ENCODE assay signal across 8 mouse cellular contexts in genomic region chr13:103772917-103773316, GRCm38 (mm10). TPM values are rescaled to one million over a fixed set of nuclear protein-coding genes. Genes with fewer than 3 reads are reported as not detected.
A peak's percentile ranks its signal among the peaks of the same experiment; 100 is the strongest.
DNase-seq lines count a peak whose midpoint lies in the region; ATAC-seq lines count a peak whose summit lies in the region.

No protein-coding gene starts in this region.

- no peak for ATAC-seq in hindbrain, embryonic 16.5 days
- ATAC-seq in midbrain, embryonic 14.5 days (ENCODE audit: low FRiP score, low TSS enrichment): no peak

- no peaks in the 10 kb centered on the region for H3K27me3 ChIP-seq in hindbrain, embryonic 16.5 days (replicated peaks; ENCODE audit: control insufficient read depth, insufficient read depth, low read length)
- H3K27me3 ChIP-seq in midbrain, embryonic 14.5 days (ENCODE audit: control insufficient read depth, insufficient read depth, low read length): no peaks in the 10 kb centered on the region

- H3K27ac ChIP-seq in hindbrain, embryonic 16.5 days (ENCODE audit: low read depth, low read length): no peak overlapping the region
- H3K27ac ChIP-seq in midbrain, embryonic 14.5 days (replicated peaks; ENCODE audit: low read depth, low read length): no peak overlapping the region

- DNase-seq in adrenal gland, postnatal 25 days: peak; percentile 7
- DNase-seq in adrenal gland, adult 2 months: no peak
- DNase-seq in right cerebral cortex, postnatal 4 days: peak; percentile 18
- no peak for DNase-seq in right cerebral cortex, adult 18-20 months
- peak; percentile 66 for DNase-seq in midbrain, embryonic 14.5 days
- DNase-seq in layer of hippocampus, adult 18-20 months (ENCODE audit: low spot score in 2 of 2): no peak
- no peak for DNase-seq in frontal cortex, postnatal 36 days (ENCODE audit: low spot score in 2 of 2)

- H3K4me2 ChIP-seq in hindbrain, embryonic 16.5 days (ENCODE audit: low read length): peak overlapping the region; percentile 83
- H3K4me2 ChIP-seq in midbrain, embryonic 14.5 days (ENCODE audit: low read length): peak overlapping the region; percentile 71

- WGBS in hindbrain, embryonic 16.5 days: 25% methylated on average over 5 of the region's 5 CpGs
- WGBS in midbrain, embryonic 14.5 days: 15% methylated on average over 5 of the region's 5 CpGs

- peak overlapping the region; percentile 45; the same call in 1 of the 2 replicates for H3K9ac ChIP-seq in hindbrain, embryonic 16.5 days (ENCODE audit: low read depth, low read length)
- peak overlapping the region; percentile 74 for H3K9ac ChIP-seq in midbrain, embryonic 14.5 days (replicated peaks; ENCODE audit: low read length)

- H3K4me3 ChIP-seq in hindbrain, embryonic 16.5 days (ENCODE audit: low read length): peak overlapping the region; percentile 64
- H3K4me3 ChIP-seq in midbrain, embryonic 14.5 days (replicated peaks; ENCODE audit: low read depth, low read length): peak overlapping the region; percentile 69

- H3K4me1 ChIP-seq in hindbrain, embryonic 16.5 days (ENCODE audit: control insufficient read depth, insufficient read depth, low read depth, low read length): peaks cover 17% of the 10 kb centered on the region
- H3K4me1 ChIP-seq in midbrain, embryonic 14.5 days (ENCODE audit: control insufficient read depth, insufficient read depth, low read length): peaks cover 22% of the 10 kb centered on the region

- no peaks in the 10 kb centered on the region for H3K9me3 ChIP-seq in hindbrain, embryonic 16.5 days (ENCODE audit: control insufficient read depth, low read length)
- no peaks in the 10 kb centered on the region for H3K9me3 ChIP-seq in midbrain, embryonic 14.5 days (ENCODE audit: control insufficient read depth, low read length)

- peaks cover 1% of the 10 kb centered on the region; the same call in 1 of the 2 replicates for H3K36me3 ChIP-seq in hindbrain, embryonic 16.5 days (ENCODE audit: control insufficient read depth, insufficient read depth, low read length)
- peaks cover 1% of the 10 kb centered on the region for H3K36me3 ChIP-seq in midbrain, embryonic 14.5 days (ENCODE audit: control insufficient read depth, insufficient read depth, low read length)

RNA-seq across cellular contexts. Expression of gene Srek1, which starts 1.5 kb away (rescaled TPM):
- total RNA-seq in adrenal gland, postnatal 25 days (2021): 82.5 and 90.5 TPM in 2 replicates
- total RNA-seq in adrenal gland, adult 2 months (2021): 10 to 100 TPM; 44.1 to 61.2 TPM
- 20.0 and 22.7 TPM in 2 replicates for polyA plus RNA-seq in adrenal gland, adult 2 months (2012; rRNA removed)
- polyA plus RNA-seq in hindbrain, embryonic 16.5 days (2015; fragmentation: Nextera tagmentation; extraction: Ambion mirVana): 53.8 and 61.1 TPM in 2 replicates
- polyA plus RNA-seq in midbrain, embryonic 14.5 days (2014; fragmentation: Nextera tagmentation; extraction: Ambion mirVana): 85.6 and 89.9 TPM in 2 replicates
- 10 to 100 TPM; 71.3 to 82.5 TPM for total RNA-seq in layer of hippocampus, adult 18-20 months (2021)

Comparison
In these comparisons a context has a peak if more than half of its experiments do, and no peak if none do; other contexts are left out.
1. DNase-seq: peak in adrenal gland, postnatal 25 days (single experiment), right cerebral cortex, postnatal 4 days (single experiment) and midbrain, embryonic 14.5 days (single experiment); none in adrenal gland, adult 2 months (single experiment), right cerebral cortex, adult 18-20 months (single experiment), layer of hippocampus, adult 18-20 months (0 of 2) and frontal cortex, postnatal 36 days (0 of 2).